Mouse (Mus musculus): ENCODE data around the gene Sclt1.

GRCm38 (mm10) chr3:41597036-41597435 lies 145.3 kb downstream of the Sclt1 start:
- TF ChIP-seq CTCF (IDR thresholded peaks at IDR 0.05; ENCODE audit: low read depth) (no peak), EP300 (optimal IDR thresholded peaks at IDR 0.05) (no peak)

All from stomach, postnatal 0 days (tissue).